Mouse (Mus musculus) cerebellum, adult 2 months (tissue): ENCODE data around the gene Tmem179b.

Experiments used
- CTCF ChIP-seq: fragments of 200-500 bp; IDR thresholded peaks from 2 replicates; pipeline ENCODE4 v1.5.1; 2011; ENCODE audit warnings: low read depth, mild to moderate bottlenecking, control low read depth, low read length, moderate library complexity, borderline replicate concordance; ENCODE audit not compliant: insufficient read depth
- POLR2A ChIP-seq: fragments of 200-500 bp; IDR thresholded peaks from 2 replicates; pipeline ENCODE4 v1.6.1; 2011; ENCODE audit warnings: low read length, control low read depth, borderline replicate concordance; ENCODE audit not compliant: insufficient read depth

- TF ChIP-seq POLR2A (no peak), CTCF (no peak)
Measured at GRCm38 (mm10) chr19:8723574-8724346, 50.5 kb downstream of the Tmem179b start.
